Mouse (Mus musculus) liver, postnatal 0 days (tissue): Measurements from ENCODE around the gene Arhgap35. TPM values are rescaled to one million over a fixed set of nuclear protein-coding genes. Genes with fewer than 3 reads are reported as not detected.
"Not testable (repeated sequence)": the region's sequence is repeated elsewhere in the genome, so short reads cannot be mapped to it uniquely, and the experiment has no call there.

Source experiments
- ATAC-seq: fragments of 200-750 bp; cut with Nextera tagmentation; 2 replicates; pipeline ENCODE4 v1.8.0; 2017; ENCODE audit warnings: mild to moderate bottlenecking, moderate library complexity
- DNase-seq: peaks from one replicate; pipeline ENCODE4 v3.0.0-alpha.2; 2016
- H3K27ac ChIP-seq: fragments of 300-500 bp; sonication (generic); 2 replicates; pipeline ENCODE4 v1.5.1; 2014; ENCODE audit warnings: antibody characterized with exemption, moderate library complexity, mild to moderate bottlenecking, low read depth
- H3K27me3 ChIP-seq: fragments of 300-500 bp; sonication (generic); 2 replicates; pipeline ENCODE4 v1.6.1; 2014; ENCODE audit warnings: low read length, control low read depth, mixed read lengths; ENCODE audit not compliant: insufficient read depth
- H3K36me3 ChIP-seq: fragments of 300-500 bp; sonication (generic); replicated peaks from 2 replicates; pipeline ENCODE4 v1.6.1; 2014; ENCODE audit warnings: mild to moderate bottlenecking, control low read depth, low read length, moderate library complexity, mixed read lengths; ENCODE audit not compliant: insufficient read depth
- H3K4me1 ChIP-seq: fragments of 300-500 bp; sonication (generic); 2 replicates; pipeline ENCODE4 v1.6.1; 2014; ENCODE audit warnings: antibody characterized with exemption, mild to moderate bottlenecking, control low read depth; ENCODE audit not compliant: insufficient read depth
- H3K4me2 ChIP-seq: fragments of 300-500 bp; sonication (generic); 2 replicates; pipeline ENCODE4 v1.6.1; 2014; ENCODE audit warnings: low read depth, mild to moderate bottlenecking, low read length, moderate library complexity, mixed read lengths
- H3K4me3 ChIP-seq: fragments of 300-500 bp; sonication (generic); 2 replicates; pipeline ENCODE4 v1.5.1; 2014; ENCODE audit warnings: low read depth, low read length
- H3K9ac ChIP-seq: fragments of 300-500 bp; sonication (generic); replicated peaks from 2 replicates; pipeline ENCODE4 v1.6.1; 2014; ENCODE audit warnings: mild to moderate bottlenecking, moderate library complexity
- H3K9me3 ChIP-seq: fragments of 300-500 bp; sonication (generic); 2 replicates; pipeline ENCODE4 v1.6.1; 2016; ENCODE audit warnings: mild to moderate bottlenecking, control low read depth, low read length, mixed read lengths
- CTCF ChIP-seq: sonication (generic); IDR thresholded peaks from 2 replicates; pipeline ENCODE4 v1.5.1; 2016; ENCODE audit warnings: antibody characterized with exemption, low read depth
- EP300 ChIP-seq: IDR thresholded peaks from 2 replicates; pipeline ENCODE4 v1.6.1; 2016; ENCODE audit warnings: antibody characterized with exemption, low read depth, mild to moderate bottlenecking
- whole genome bisulfite sequencing: fragments of 180-500 bp; shearing (Covaris S2); extraction: QIAGEN DNeasy Blood & Tissue Kit; methylation state at CpG from one replicate; pipeline ENCODE4 v1.1.7; 2014; ENCODE audit not compliant: insufficient replicate concordance; 5-methylcytosine and 5-hydroxymethylcytosine counted together
- polyA plus RNA-seq: library from polyadenylated mRNA; unstranded; fragments of >200 nt; fragmentation: Nextera tagmentation; extraction: Ambion mirVana; gene quantifications from 2 replicates; pipeline ENCODE4 v1.2.1, GENCODE M21; 2015

Gene Arhgap35
- polyA plus RNA-seq, 1 experiment from 2014 or later: 2.7 TPM

GRCm38 (mm10) chr7:16608961-16609360 lies 5.8 kb downstream of the Arhgap35 start:
- H3K27me3 ChIP-seq: no peaks in the 10 kb centered on the region
- no peak overlapping the region for H3K27ac ChIP-seq
- no peaks in the 10 kb centered on the region for H3K9me3 ChIP-seq
- peaks cover 26% of the 10 kb centered on the region for H3K4me1 ChIP-seq
- ATAC-seq (no peak), DNase-seq (no peak)
- no peak overlapping the region for H3K4me3 ChIP-seq
- WGBS: 84% methylated on average over 1 of the region's 1 CpGs
- TF ChIP-seq CTCF (no peak), EP300 (no peak)
- H3K4me2 ChIP-seq: no peak overlapping the region
- no peak overlapping the region for H3K9ac ChIP-seq
- H3K36me3 ChIP-seq: no peaks in the 10 kb centered on the region

- H3K9ac ChIP-seq: no peak overlapping the region
- WGBS: 85% methylated on average over 1 of the region's 1 CpGs
- DNase-seq: no peak
- no peak overlapping the region for H3K4me2 ChIP-seq
- H3K27me3 ChIP-seq: no peaks in the 10 kb centered on the region
- no peak overlapping the region for H3K27ac ChIP-seq
- peaks cover 18% of the 10 kb centered on the region for H3K4me1 ChIP-seq
- no peaks in the 10 kb centered on the region for H3K9me3 ChIP-seq
- TF ChIP-seq CTCF (no peak), EP300 (no peak)
- no peak overlapping the region for H3K4me3 ChIP-seq
- no peaks in the 10 kb centered on the region; the same call in 1 of the 2 replicates for H3K36me3 ChIP-seq
- no peak for ATAC-seq
These were observed 6.7 kb downstream of the Arhgap35 start for GRCm38 (mm10) chr7:16608046-16608445.

GRCm38 (mm10) chr7:16606808-16607207 lies 8.0 kb downstream of the Arhgap35 start:
- H3K27me3 ChIP-seq, H3K4me3 ChIP-seq, H3K4me2 ChIP-seq, H3K9ac ChIP-seq, ATAC-seq, H3K9me3 ChIP-seq, H3K36me3 ChIP-seq, H3K27ac ChIP-seq, DNase-seq: not testable (repeated sequence)
- 83% methylated on average over 4 of the region's 4 CpGs for whole genome bisulfite sequencing
- H3K4me1 ChIP-seq: peaks cover 14% of the 10 kb centered on the region

GRCm38 (mm10) chr7:16604141-16604540 lies 10.7 kb downstream of the Arhgap35 start:
- H3K9ac ChIP-seq: no peak overlapping the region

GRCm38 (mm10) chr7:16601683-16602102 lies 13.1 kb downstream of the Arhgap35 start:
- H3K4me2 ChIP-seq: no peak overlapping the region

More at GRCm38 (mm10) chr7:16604141-16604540, 10.7 kb downstream of the Arhgap35 start:
- Histone ChIP-seq H3K36me3 (no peaks in the 10 kb centered on the region; the same call in 1 of the 2 replicates), H3K27ac (0 out of 2 replicates have a peak overlapping the region, but pooled peaks have one; percentile 48), H3K9me3 (no peaks in the 10 kb centered on the region), H3K4me3 (no peak overlapping the region), H3K27me3 (no peaks in the 10 kb centered on the region), H3K4me2 (no peak overlapping the region), H3K4me1 (peaks cover 12% of the 10 kb centered on the region)
- DNase-seq: no peak
- peak; percentile 86 for ATAC-seq
- 83% methylated on average over 1 of the region's 1 CpGs for WGBS
- TF ChIP-seq EP300: no peak
- no peak for TF ChIP-seq CTCF

GRCm38 (mm10) chr7:16599006-16599405 lies 15.8 kb downstream of the Arhgap35 start:
- no peak for ATAC-seq
- 59% methylated on average over 2 of the region's 2 CpGs for WGBS
- TF ChIP-seq CTCF: no peak
- no peak for TF ChIP-seq EP300
- Histone ChIP-seq H3K4me1 (peaks cover 22% of the 10 kb centered on the region), H3K36me3 (no peaks in the 10 kb centered on the region; the same call in 1 of the 2 replicates), H3K9me3 (no peaks in the 10 kb centered on the region), H3K9ac (no peak overlapping the region), H3K4me3 (no peak overlapping the region), H3K4me2 (no peak overlapping the region), H3K27ac (no peak overlapping the region), H3K27me3 (no peaks in the 10 kb centered on the region)
- no peak for DNase-seq

More at GRCm38 (mm10) chr7:16601683-16602102, 13.1 kb downstream of the Arhgap35 start:
- DNase-seq (no peak), ATAC-seq (no peak)
- TF ChIP-seq EP300 (no peak), CTCF (no peak)
- Histone ChIP-seq H3K36me3 (no peaks in the 10 kb centered on the region; the same call in 1 of the 2 replicates), H3K4me1 (peaks cover 22% of the 10 kb centered on the region), H3K27ac (peak overlapping the region; percentile 25; the same call in 1 of the 2 replicates), H3K27me3 (no peaks in the 10 kb centered on the region), H3K9ac (no peak overlapping the region), H3K4me3 (no peak overlapping the region), H3K9me3 (no peaks in the 10 kb centered on the region)
- 28% methylated on average over 4 of the region's 4 CpGs for WGBS

GRCm38 (mm10) chr7:16591292-16591691 lies 23.5 kb downstream of the Arhgap35 start:
- WGBS: 58% methylated on average over 1 of the region's 1 CpGs
- no peak overlapping the region for H3K4me2 ChIP-seq
- TF ChIP-seq CTCF (no peak), EP300 (no peak)
- H3K27ac ChIP-seq: no peak overlapping the region
- H3K4me3 ChIP-seq: no peak overlapping the region
- H3K27me3 ChIP-seq: no peaks in the 10 kb centered on the region
- DNase-seq (no peak), ATAC-seq (no peak)
- peaks cover 11% of the 10 kb centered on the region for H3K4me1 ChIP-seq
- no peak overlapping the region for H3K9ac ChIP-seq
- H3K36me3 ChIP-seq: no peaks in the 10 kb centered on the region
- H3K9me3 ChIP-seq: no peaks in the 10 kb centered on the region
